Mouse (Mus musculus): ENCODE measurements at regions not wholly inside any gene's neighbourhood (a gene's known extent, or its start where the extent isn't known, plus 50 kb on each side); places are given as distances from the start of the nearest gene placed in this dataset.

DNA sequence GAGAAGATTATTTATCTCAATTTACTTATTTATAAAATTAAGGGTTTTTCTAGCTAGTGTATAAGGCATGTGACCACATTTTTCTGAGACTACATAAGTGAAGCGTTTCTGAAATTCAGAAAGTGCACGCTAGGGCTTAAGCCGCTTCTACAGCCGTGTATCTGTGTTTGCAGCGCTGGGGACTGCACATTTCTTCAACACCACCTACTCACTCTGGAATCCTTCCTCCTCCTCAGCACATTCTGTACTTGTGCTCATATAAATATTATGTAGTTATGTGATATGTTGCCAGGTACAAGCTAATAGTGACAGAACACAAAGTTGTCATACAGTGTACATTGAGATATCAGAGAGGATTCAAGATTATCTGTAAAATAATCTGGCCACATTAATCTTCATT lies 251.0 kb upstream of the Slc30a5 start:
- Histone ChIP-seq H3K27ac (ENCODE audit: low read depth, low read length) (no peak overlapping the region), H3K9me3 (ENCODE audit: control insufficient read depth, low read length) (no peaks in the 10 kb centered on the region), H3K27me3 (ENCODE audit: control insufficient read depth, insufficient read depth, low read length) (no peaks in the 10 kb centered on the region), H3K4me3 (ENCODE audit: low read depth, low read length) (no peak overlapping the region), H3K9ac (replicated peaks; ENCODE audit: low read depth, low read length) (no peak overlapping the region), H3K36me3 (ENCODE audit: control insufficient read depth, insufficient read depth, low read length) (no peaks in the 10 kb centered on the region), H3K4me1 (ENCODE audit: control insufficient read depth, insufficient read depth, low read length) (no peaks in the 10 kb centered on the region), H3K4me2 (ENCODE audit: low read depth, low read length) (no peak overlapping the region)
- 97% methylated on average over 5 of the region's 5 CpGs for WGBS
- ATAC-seq (ENCODE audit: low read depth) = no peak

DNA sequence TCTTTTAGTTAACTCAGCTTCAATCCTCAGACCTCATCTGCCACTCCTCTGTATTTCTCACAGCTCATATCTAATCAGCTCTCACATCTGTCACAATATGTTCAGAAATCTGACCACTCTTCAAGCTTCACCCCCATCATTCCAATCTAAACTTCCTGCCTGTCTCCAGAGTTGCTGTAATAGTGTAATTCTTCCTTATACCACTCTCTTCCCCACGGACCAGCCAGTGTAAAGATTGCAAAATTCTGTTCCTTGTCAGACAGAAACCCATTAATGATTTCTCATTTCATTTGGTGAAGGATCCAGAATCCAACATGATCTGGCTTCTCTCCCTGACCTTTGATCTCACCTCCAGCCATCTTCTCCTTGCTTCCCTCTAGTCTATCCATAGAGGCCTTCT lies 250.2 kb upstream of the Slc30a5 start:
- no peak for ATAC-seq (ENCODE audit: low read depth)
- Histone ChIP-seq H3K27me3 (ENCODE audit: control insufficient read depth, insufficient read depth, low read length) (no peaks in the 10 kb centered on the region), H3K4me1 (ENCODE audit: control insufficient read depth, insufficient read depth, low read length) (no peaks in the 10 kb centered on the region), H3K9ac (replicated peaks; ENCODE audit: low read depth, low read length) (no peak overlapping the region), H3K4me2 (ENCODE audit: low read depth, low read length) (no peak overlapping the region), H3K36me3 (ENCODE audit: control insufficient read depth, insufficient read depth, low read length) (no peaks in the 10 kb centered on the region), H3K4me3 (ENCODE audit: low read depth, low read length) (no peak overlapping the region), H3K9me3 (ENCODE audit: control insufficient read depth, low read length) (no peaks in the 10 kb centered on the region), H3K27ac (ENCODE audit: low read depth, low read length) (no peak overlapping the region)
- WGBS = 71% methylated on average over 1 of the region's 1 CpGs

DNA sequence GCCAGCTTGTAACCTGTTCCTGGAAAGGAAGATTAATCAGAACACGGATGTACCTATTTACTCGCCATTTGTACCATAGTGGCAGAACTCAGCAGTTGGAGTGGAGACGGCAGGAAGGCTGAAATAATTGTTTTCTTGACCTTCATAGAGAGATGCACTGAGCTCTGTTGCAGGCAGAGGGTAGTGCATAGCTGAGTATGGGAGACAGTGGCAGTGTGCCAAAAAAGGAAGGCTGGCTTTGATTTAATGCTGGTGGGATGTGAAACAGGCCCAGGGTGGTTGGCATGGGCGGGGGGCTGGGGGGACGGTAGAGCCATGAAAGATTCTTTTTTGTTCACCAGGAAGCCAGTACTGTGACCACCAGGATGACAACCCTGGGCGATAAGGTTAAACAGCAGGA lies 235.3 kb upstream of the Slc30a5 start:
- no peaks in the 10 kb centered on the region for H3K4me1 ChIP-seq (ENCODE audit: control insufficient read depth, insufficient read depth, low read length)
- peak; percentile 77 for ATAC-seq (ENCODE audit: low read depth)

DNA sequence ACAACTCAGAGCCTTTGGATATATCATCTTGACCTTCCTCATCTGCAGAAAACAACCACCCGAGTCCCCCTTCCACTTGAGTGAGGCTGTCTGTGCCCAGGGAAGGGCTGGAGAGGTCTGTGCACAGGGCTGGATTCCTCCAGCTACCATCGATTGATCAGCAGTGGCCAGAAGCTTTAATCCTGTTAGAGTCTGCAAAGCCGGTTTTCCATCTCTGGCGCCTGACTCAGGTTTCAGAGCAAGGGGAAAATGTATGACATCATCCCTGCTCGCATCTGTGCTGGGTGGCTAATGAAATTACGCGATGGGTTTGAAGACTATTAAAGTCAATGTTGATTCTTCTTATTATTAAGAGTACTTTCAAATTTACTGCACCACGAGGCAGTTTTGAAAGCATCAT lies 229.4 kb upstream of the Slc30a5 start:
- WGBS = 59% methylated on average over 8 of the region's 8 CpGs
- Histone ChIP-seq H3K27me3 (ENCODE audit: control insufficient read depth, insufficient read depth, low read length) (no peaks in the 10 kb centered on the region), H3K9me3 (ENCODE audit: control insufficient read depth, low read length) (no peaks in the 10 kb centered on the region), H3K27ac (ENCODE audit: low read depth, low read length) (no peak overlapping the region; the same call in 1 of the 2 replicates), H3K4me3 (ENCODE audit: low read depth, low read length) (no peak overlapping the region), H3K9ac (replicated peaks; ENCODE audit: low read depth, low read length) (no peak overlapping the region), H3K4me1 (ENCODE audit: control insufficient read depth, insufficient read depth, low read length) (peaks cover 9% of the 10 kb centered on the region; the same call in 1 of the 2 replicates), H3K36me3 (ENCODE audit: control insufficient read depth, insufficient read depth, low read length) (no peaks in the 10 kb centered on the region), H3K4me2 (ENCODE audit: low read depth, low read length) (no peak overlapping the region)
- ATAC-seq (ENCODE audit: low read depth) = peak; percentile 63; the same call in 1 of the 2 replicates

More for the DNA sequence above, 235.3 kb upstream of the Slc30a5 start:
- Histone ChIP-seq H3K36me3 (ENCODE audit: control insufficient read depth, insufficient read depth, low read length) (no peaks in the 10 kb centered on the region), H3K9ac (replicated peaks; ENCODE audit: low read depth, low read length) (no peak overlapping the region), H3K9me3 (ENCODE audit: control insufficient read depth, low read length) (no peaks in the 10 kb centered on the region), H3K4me3 (ENCODE audit: low read depth, low read length) (no peak overlapping the region), H3K27ac (ENCODE audit: low read depth, low read length) (no peak overlapping the region), H3K27me3 (ENCODE audit: control insufficient read depth, insufficient read depth, low read length) (no peaks in the 10 kb centered on the region), H3K4me2 (ENCODE audit: low read depth, low read length) (no peak overlapping the region)
- WGBS = 61% methylated on average over 6 of the region's 6 CpGs

DNA sequence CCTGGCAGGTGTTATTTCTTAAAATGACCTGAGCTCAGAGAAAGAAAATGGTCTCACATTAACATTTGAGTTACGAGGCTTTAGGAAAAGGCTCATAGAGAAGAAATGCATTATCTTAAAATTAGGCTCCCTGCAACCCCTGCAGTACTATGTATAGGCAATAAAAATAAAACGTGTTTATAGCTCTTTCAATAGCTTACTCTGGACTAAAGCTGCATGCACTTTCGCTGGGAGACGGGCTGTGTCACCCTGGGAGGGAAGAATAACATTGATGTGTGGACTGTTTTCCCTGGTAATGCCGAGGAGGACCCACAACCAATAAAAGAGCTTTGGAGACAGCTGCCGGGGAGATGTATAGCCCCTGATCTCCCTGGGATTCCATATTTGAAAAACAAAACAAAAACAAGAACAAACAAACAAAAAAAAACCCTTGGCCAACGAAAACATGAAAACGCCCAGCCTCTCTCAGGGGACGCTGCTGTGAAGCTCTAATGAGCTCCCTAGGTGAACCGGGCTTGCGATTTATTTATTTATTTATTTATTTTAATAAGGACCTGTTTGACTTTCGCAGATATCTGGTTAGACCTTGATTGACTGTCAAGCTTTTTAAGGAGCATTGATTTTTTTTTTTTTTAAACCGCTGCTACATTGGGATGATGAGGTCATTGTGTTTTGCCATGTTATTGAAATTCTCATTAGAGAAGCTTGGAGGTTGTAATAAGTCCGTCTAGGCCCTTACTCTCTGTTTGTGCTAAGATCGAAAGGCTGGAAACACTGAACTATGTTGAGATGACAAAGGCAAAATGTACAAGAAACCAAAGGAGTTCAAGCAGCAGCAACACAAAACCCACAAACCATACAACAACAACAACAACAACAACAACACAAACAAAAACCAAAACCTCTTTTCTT lies 228.3 kb upstream of the Slc30a5 start:
- 34% methylated on average over 15 of the region's 15 CpGs for WGBS
- peak; percentile 68 for ATAC-seq (ENCODE audit: low read depth)
- Histone ChIP-seq H3K9ac (replicated peaks; ENCODE audit: low read depth, low read length) (no peak overlapping the region), H3K27me3 (ENCODE audit: control insufficient read depth, insufficient read depth, low read length) (no peaks in the 10 kb centered on the region), H3K4me2 (ENCODE audit: low read depth, low read length) (peak overlapping the region; percentile 2; the same call in 1 of the 2 replicates), H3K4me1 (ENCODE audit: control insufficient read depth, insufficient read depth, low read length) (peaks cover 9% of the 10 kb centered on the region; the same call in 1 of the 2 replicates), H3K27ac (ENCODE audit: low read depth, low read length) (no peak overlapping the region; the same call in 1 of the 2 replicates), H3K4me3 (ENCODE audit: low read depth, low read length) (no peak overlapping the region), H3K36me3 (ENCODE audit: control insufficient read depth, insufficient read depth, low read length) (no peaks in the 10 kb centered on the region), H3K9me3 (ENCODE audit: control insufficient read depth, low read length) (no peaks in the 10 kb centered on the region)

DNA sequence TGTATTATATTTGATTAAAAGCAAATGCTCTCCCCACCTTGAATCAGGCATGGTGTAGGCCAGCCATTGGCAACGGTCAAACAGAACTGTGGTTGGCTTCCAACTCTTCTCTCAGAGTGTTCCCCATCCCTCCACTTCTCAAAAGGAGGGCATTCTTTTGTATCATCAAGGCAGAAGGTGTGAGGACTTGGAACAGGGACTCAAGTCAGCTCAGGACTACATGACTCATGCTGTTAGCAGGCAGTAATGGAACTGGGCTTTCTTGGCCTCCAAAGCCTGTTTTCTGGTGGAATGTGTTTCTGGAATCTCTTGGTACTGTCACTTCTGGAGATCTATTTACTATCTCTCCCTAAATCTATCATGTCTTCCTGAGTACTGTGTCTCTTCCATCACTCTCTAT lies 216.3 kb upstream of the Slc30a5 start:
- Histone ChIP-seq H3K27me3 (ENCODE audit: control insufficient read depth, insufficient read depth, low read length) (no peaks in the 10 kb centered on the region), H3K9me3 (ENCODE audit: control insufficient read depth, low read length) (no peaks in the 10 kb centered on the region), H3K4me3 (ENCODE audit: low read depth, low read length) (no peak overlapping the region), H3K9ac (replicated peaks; ENCODE audit: low read depth, low read length) (no peak overlapping the region), H3K4me1 (ENCODE audit: control insufficient read depth, insufficient read depth, low read length) (no peaks in the 10 kb centered on the region), H3K36me3 (ENCODE audit: control insufficient read depth, insufficient read depth, low read length) (no peaks in the 10 kb centered on the region), H3K27ac (ENCODE audit: low read depth, low read length) (no peak overlapping the region), H3K4me2 (ENCODE audit: low read depth, low read length) (no peak overlapping the region)
- no peak for ATAC-seq (ENCODE audit: low read depth)
- WGBS = 79% methylated on average over 1 of the region's 1 CpGs

DNA sequence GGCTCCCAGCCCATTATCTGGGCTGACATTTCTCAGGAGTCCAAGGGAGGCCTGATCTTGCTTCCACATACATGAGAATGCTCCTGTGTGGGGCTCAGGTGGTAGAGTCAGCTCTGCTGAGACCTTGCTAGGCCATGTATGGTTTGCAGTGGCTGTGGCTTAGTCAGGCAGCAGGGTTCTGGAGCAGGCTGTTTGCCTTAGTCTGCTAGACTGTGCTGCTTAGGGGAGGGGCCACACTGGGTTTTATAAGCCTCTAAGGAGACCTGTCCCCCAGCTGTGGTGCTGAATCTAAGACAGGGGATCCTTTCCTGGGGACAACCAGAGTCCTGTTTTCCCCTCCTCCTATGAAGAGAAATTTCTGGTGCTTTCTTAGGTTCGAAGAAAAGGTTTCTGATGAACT lies 199.4 kb upstream of the Slc30a5 start:
- no peak overlapping the region for H3K4me3 ChIP-seq (ENCODE audit: low read depth, low read length)
- no peaks in the 10 kb centered on the region for H3K27me3 ChIP-seq (ENCODE audit: control insufficient read depth, insufficient read depth, low read length)
- no peaks in the 10 kb centered on the region for H3K4me1 ChIP-seq (ENCODE audit: control insufficient read depth, insufficient read depth, low read length)
- H3K9ac ChIP-seq (replicated peaks; ENCODE audit: low read depth, low read length) = no peak overlapping the region
- WGBS = 82% methylated on average over 1 of the region's 1 CpGs
- ATAC-seq (ENCODE audit: low read depth) = no peak
- H3K9me3 ChIP-seq (ENCODE audit: control insufficient read depth, low read length) = no peaks in the 10 kb centered on the region
- no peaks in the 10 kb centered on the region for H3K36me3 ChIP-seq (ENCODE audit: control insufficient read depth, insufficient read depth, low read length)
- no peak overlapping the region for H3K4me2 ChIP-seq (ENCODE audit: low read depth, low read length)
- H3K27ac ChIP-seq (ENCODE audit: low read depth, low read length) = no peak overlapping the region

DNA sequence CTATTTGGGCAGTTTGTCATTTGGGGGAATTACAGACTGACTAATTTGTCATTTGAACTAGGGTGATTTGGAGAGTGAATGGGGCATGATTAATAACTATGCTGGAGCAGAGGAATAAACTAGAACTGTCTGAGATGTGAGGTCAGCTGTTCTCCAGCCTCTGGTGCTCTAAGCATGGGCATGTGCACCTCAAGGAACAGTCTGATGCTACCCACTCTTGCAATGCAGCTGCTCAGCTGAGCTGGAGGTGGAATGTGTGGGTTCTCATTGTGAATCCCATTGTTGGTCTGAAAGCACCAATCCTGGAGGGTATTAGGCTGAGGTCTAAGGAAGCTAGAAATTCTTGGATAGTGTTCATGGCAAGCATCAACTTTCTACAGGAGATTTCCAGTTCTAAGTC lies 192.8 kb upstream of the Slc30a5 start:
- H3K4me1 ChIP-seq (ENCODE audit: control insufficient read depth, insufficient read depth, low read length) = no peaks in the 10 kb centered on the region
- no peak for ATAC-seq (ENCODE audit: low read depth)
- no peak overlapping the region for H3K9ac ChIP-seq (replicated peaks; ENCODE audit: low read depth, low read length)
- H3K27ac ChIP-seq (ENCODE audit: low read depth, low read length) = no peak overlapping the region
- no peaks in the 10 kb centered on the region for H3K27me3 ChIP-seq (ENCODE audit: control insufficient read depth, insufficient read depth, low read length)
- no peak overlapping the region for H3K4me3 ChIP-seq (ENCODE audit: low read depth, low read length)
- no peaks in the 10 kb centered on the region for H3K9me3 ChIP-seq (ENCODE audit: control insufficient read depth, low read length)
- H3K4me2 ChIP-seq (ENCODE audit: low read depth, low read length) = no peak overlapping the region
- no peaks in the 10 kb centered on the region for H3K36me3 ChIP-seq (ENCODE audit: control insufficient read depth, insufficient read depth, low read length)

DNA sequence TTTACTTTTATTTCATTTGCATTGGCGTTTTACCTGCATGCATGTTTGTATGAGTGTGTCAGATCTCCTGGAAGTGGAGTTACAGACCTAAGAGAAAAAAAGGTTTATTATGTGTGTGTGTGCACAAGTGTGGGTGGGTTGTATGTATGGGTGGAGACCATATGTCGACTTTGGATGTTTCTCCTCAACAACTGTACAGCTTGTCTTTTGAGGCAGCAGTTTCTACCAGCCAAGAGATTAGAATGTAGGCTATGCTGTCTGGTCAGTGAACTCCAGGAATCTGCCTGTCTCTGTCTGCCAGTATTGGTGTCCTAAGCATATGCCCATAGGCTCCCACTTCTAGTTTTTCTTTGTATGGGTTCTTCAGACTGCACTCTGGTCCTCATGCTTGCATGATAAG lies 192.3 kb upstream of the Slc30a5 start:
- no peaks in the 10 kb centered on the region for H3K36me3 ChIP-seq (ENCODE audit: control insufficient read depth, insufficient read depth, low read length)
- 93% methylated on average over 2 of the region's 2 CpGs for WGBS
- no peak overlapping the region for H3K27ac ChIP-seq (ENCODE audit: low read depth, low read length)
- no peak overlapping the region for H3K9ac ChIP-seq (replicated peaks; ENCODE audit: low read depth, low read length)
- H3K4me3 ChIP-seq (ENCODE audit: low read depth, low read length) = no peak overlapping the region
- H3K4me1 ChIP-seq (ENCODE audit: control insufficient read depth, insufficient read depth, low read length) = no peaks in the 10 kb centered on the region
- H3K27me3 ChIP-seq (ENCODE audit: control insufficient read depth, insufficient read depth, low read length) = no peaks in the 10 kb centered on the region
- H3K9me3 ChIP-seq (ENCODE audit: control insufficient read depth, low read length) = no peaks in the 10 kb centered on the region
- H3K4me2 ChIP-seq (ENCODE audit: low read depth, low read length) = no peak overlapping the region
- no peak for ATAC-seq (ENCODE audit: low read depth)
